Mouse (Mus musculus) gastrocnemius, postnatal 10 days (tissue): ENCODE data around the gene Plin4. TPM values are rescaled to one million over a fixed set of nuclear protein-coding genes. Genes with fewer than 3 reads are reported as not detected.

ENCODE experiments used
- DNase-seq: peaks from one replicate; pipeline ENCODE4 v3.0.0; 2021; ENCODE audit warnings: mixed read lengths
- total RNA-seq, 2 experiments: library from RNA; stranded (reverse); gene quantifications; 2 replicates each; pipeline ENCODE4 v1.2.3; 2021

Gene Plin4
- total RNA-seq, 2 experiments from 2014 or later: 75.2 to 106 TPM

DNA sequence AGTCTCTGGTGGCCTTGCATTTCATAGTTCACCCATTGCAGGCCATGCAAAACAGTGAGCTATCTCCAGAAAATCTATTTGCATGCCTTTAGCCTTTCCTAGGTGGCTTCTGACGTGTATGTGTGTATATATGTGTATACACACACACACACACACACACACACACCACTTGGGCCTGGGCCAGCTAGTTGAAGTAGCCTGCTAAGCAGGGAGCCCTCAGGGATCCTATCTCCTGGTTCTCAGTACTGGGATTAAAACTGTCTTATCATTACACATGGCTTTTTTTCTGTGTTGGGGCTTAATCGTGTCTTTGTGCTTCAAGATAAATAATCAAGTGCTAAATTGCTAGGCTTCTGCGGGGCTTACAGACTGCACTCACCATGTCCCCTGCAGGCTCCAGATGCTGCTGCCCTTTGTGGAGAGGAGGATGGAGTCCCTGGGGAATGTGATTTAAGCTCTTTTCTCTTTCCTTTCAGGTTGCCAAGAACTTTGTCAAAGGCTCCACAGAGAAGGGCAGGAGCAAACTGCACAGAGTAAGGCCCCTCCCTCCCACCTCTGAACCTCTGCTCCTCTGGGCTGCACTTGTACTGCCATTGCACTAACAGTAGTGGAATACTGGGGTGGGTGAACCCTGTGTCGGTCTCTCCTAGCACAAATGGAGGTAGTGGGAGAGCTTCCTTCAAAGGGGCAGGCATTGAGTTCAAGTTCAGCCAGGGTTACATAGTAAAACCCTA, 53.5 kb downstream of the Plin4 start:
- DNase-seq: no peak

GRCm38 (mm10) chr17:56054938-56055337, 54.7 kb downstream of the Plin4 start:
- DNase-seq: no peak

DNA sequence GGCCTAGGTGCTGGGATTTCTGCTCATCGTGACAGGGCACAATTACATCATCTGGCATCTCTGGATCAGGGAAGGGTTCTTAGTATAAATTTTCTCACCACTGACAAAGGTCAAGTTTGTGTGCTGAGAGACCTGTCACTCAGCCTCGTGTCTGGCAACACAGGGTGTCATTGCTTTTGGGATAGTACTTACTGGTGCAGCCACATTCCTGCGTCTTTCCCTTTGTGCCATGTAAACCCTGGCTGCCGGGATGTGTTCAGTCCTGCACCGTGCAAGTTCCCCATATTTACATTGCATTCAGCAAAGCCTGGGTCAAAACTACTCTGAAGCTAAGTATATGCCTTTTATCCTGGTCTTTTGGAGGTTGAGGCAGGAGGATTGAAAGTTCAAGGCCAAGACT, 58.2 kb downstream of the Plin4 start:
- DNase-seq: no peak

Other genes starting within 250 kb of the Plin4 start
- 1 to 10 TPM; 4.2 to 5.1 TPM for gene Zfp119a, start 230.9 kb downstream of the Plin4 start, total RNA-seq
- 1 to 10 TPM; 3.6 to 4.5 TPM for gene Zfp959, start 217.7 kb downstream of the Plin4 start, total RNA-seq
- gene Zfp119b, start 160.3 kb downstream of the Plin4 start, total RNA-seq: 1 to 10 TPM; 3.5 to 4.0 TPM
- gene Ebi3, start 157.2 kb downstream of the Plin4 start, total RNA-seq: 1 to 10 TPM in 1 of 2 experiments, under 1 TPM in 1; 0.75 to 1.6 TPM
- 10 to 100 TPM; 11.1 to 11.6 TPM for gene Yju2, start 150.7 kb downstream of the Plin4 start, total RNA-seq
- 1 to 10 TPM in 1 of 2 experiments, under 1 TPM in 1; 0.87 to 1.2 TPM for gene Shd, start 139.3 kb downstream of the Plin4 start, total RNA-seq
- 1 to 10 TPM in 1 of 2 experiments, under 1 TPM in 1; 0.49 to 1.0 TPM for gene Fsd1, start 123.3 kb downstream of the Plin4 start, total RNA-seq
- 1 to 10 TPM; 4.7 to 8.1 TPM for gene Stap2, start 104.2 kb downstream of the Plin4 start, total RNA-seq
- 10 to 100 TPM; 31.6 to 36.9 TPM for gene Mpnd, start 104.1 kb downstream of the Plin4 start, total RNA-seq
- 10 to 100 TPM; 25.7 to 35.0 TPM for gene Sh3gl1, start 73.2 kb downstream of the Plin4 start, total RNA-seq
- 1 to 10 TPM; 3.6 to 8.7 TPM for gene Chaf1a, start 69.4 kb downstream of the Plin4 start, total RNA-seq
- 10 to 100 TPM; 37.8 to 39.0 TPM for gene Ubxn6, start 34.8 kb downstream of the Plin4 start, total RNA-seq
- gene Hdgfl2, start 30.2 kb downstream of the Plin4 start, total RNA-seq: 10 to 100 TPM; 37.7 to 45.7 TPM
- gene Plin5, start 7.8 kb upstream of the Plin4 start, total RNA-seq: 10 to 100 TPM; 19.2 to 19.9 TPM
- 1 to 10 TPM; 1.4 to 3.1 TPM for gene Lrg1, start 12.2 kb upstream of the Plin4 start, total RNA-seq
- 10 to 100 TPM; 14.4 to 14.7 TPM for gene Sema6b, start 30.5 kb upstream of the Plin4 start, total RNA-seq
- gene Tnfaip8l1, start 52.7 kb upstream of the Plin4 start, total RNA-seq: 1 to 10 TPM; 5.0 to 5.3 TPM
- 10 to 100 TPM; 28.8 to 36.5 TPM for gene Mydgf, start 74.1 kb upstream of the Plin4 start, total RNA-seq
- 10 to 100 TPM; 21.7 to 24.3 TPM for gene Dpp9, start 109.1 kb upstream of the Plin4 start, total RNA-seq
- gene Fem1a, start 147.0 kb upstream of the Plin4 start, total RNA-seq: 10 to 100 TPM; 91.9 to 99.8 TPM
- gene Ticam1, start 167.0 kb upstream of the Plin4 start, total RNA-seq: 1 to 10 TPM; 6.6 to 6.8 TPM
- 10 to 100 TPM; 37.2 to 41.7 TPM for gene Plin3, start 183.1 kb upstream of the Plin4 start, total RNA-seq
- not detected for gene Arrdc5, start 190.5 kb upstream of the Plin4 start, total RNA-seq
- gene Uhrf1, start 193.5 kb upstream of the Plin4 start, total RNA-seq: 10 to 100 TPM; 14.4 to 20.3 TPM
- gene Kdm4b, start 216.3 kb upstream of the Plin4 start, total RNA-seq: 10 to 100 TPM; 24.9 to 28.6 TPM